Mouse (Mus musculus) liver, adult 2 months (tissue): ENCODE results near the gene Gabpa.
A peak's percentile ranks its signal among the peaks of the same experiment; 100 is the strongest.

Source experiments
- CTCF ChIP-seq: fragments of 200-500 bp; IDR thresholded peaks from 2 replicates; pipeline ENCODE4 v1.5.1; 2011; ENCODE audit warnings: low read depth, low read length, control low read depth
- POLR2A ChIP-seq: fragments of 200-500 bp; IDR thresholded peaks from 2 replicates; pipeline ENCODE4 v1.6.1; 2011; ENCODE audit warnings: low read length, control low read depth; ENCODE audit not compliant: insufficient read depth; ENCODE audit errors: extremely low read depth

- TF ChIP-seq CTCF (no peak), POLR2A (0 out of 2 replicates have a peak, but pooled peaks have one; percentile 37)
These were observed 707 bp downstream of the Gabpa start, which contains the start of gene Atp5j for GRCm38 (mm10) chr16:84835441-84835822.
